Mouse (Mus musculus): ENCODE results near the gene Gm21974. TPM values are rescaled to one million over a fixed set of nuclear protein-coding genes. Genes with fewer than 3 reads are reported as not detected.
"Not testable (repeated sequence)": the region's sequence is repeated elsewhere in the genome, so short reads cannot be mapped to it uniquely, and the experiment has no call there.

Gene Gm21974
- polyA plus RNA-seq, 1 experiment from 2014 or later, result not detected

GRCm38 (mm10) chr7:127912190-127912871, 17.1 kb upstream of the Gm21974 start, which contains the start of gene Kat8:
Gene Kat8 (plus strand): TSS chr7:127912516.
- 1% methylated on average over 40 of the region's 40 CpGs for WGBS
- H3K36me3 ChIP-seq, result peaks cover 38% of the 10 kb centered on the region
- peak; percentile 95 for ATAC-seq (ENCODE audit: insufficient read depth, low FRiP score, low read depth)
- peak within 1 kb of the TSS; percentile 73 for H3K9ac ChIP-seq
- H3K9me3 ChIP-seq, result no peaks in the 10 kb centered on the region
- H3K27ac ChIP-seq, result peak within 1 kb of the TSS; percentile 90
- H3K4me2 ChIP-seq, result peak within 1 kb of the TSS; percentile 65
- H3K27me3 ChIP-seq (replicated peaks), result no peaks in the 10 kb centered on the region
- H3K4me1 ChIP-seq, result 0 out of 2 replicates have a peak, but pooled peaks cover 4% of the 10 kb centered on the region
- H3K4me3 ChIP-seq (replicated peaks), result peak within 1 kb of the TSS; percentile 81

- ATAC-seq (ENCODE audit: insufficient read depth, low FRiP score, low read depth), result no peak
- H3K27ac ChIP-seq, result no peak overlapping the region
- no peak overlapping the region for H3K9ac ChIP-seq
- WGBS, result 83% methylated on average over 4 of the region's 4 CpGs
- H3K36me3 ChIP-seq, result peaks cover 48% of the 10 kb centered on the region
- no peaks in the 10 kb centered on the region for H3K9me3 ChIP-seq
- H3K4me1 ChIP-seq, result peaks cover 11% of the 10 kb centered on the region; the same call in 1 of the 2 replicates
- no peaks in the 10 kb centered on the region for H3K27me3 ChIP-seq (replicated peaks)
- H3K4me2 ChIP-seq, result no peak overlapping the region
- H3K4me3 ChIP-seq (replicated peaks), result no peak overlapping the region
Observed at GRCm38 (mm10) chr7:127908656-127909055, 13.4 kb upstream of the Gm21974 start.

GRCm38 (mm10) chr7:127907939-127908338, 12.7 kb upstream of the Gm21974 start:
- peaks cover 48% of the 10 kb centered on the region for H3K36me3 ChIP-seq
- no peaks in the 10 kb centered on the region for H3K27me3 ChIP-seq (replicated peaks)
- H3K9me3 ChIP-seq, result no peaks in the 10 kb centered on the region
- no peak overlapping the region for H3K4me3 ChIP-seq (replicated peaks)
- H3K9ac ChIP-seq, result no peak overlapping the region
- H3K27ac ChIP-seq, result no peak overlapping the region
- WGBS, result 90% methylated on average over 12 of the region's 12 CpGs
- H3K4me1 ChIP-seq, result peaks cover 11% of the 10 kb centered on the region; the same call in 1 of the 2 replicates
- H3K4me2 ChIP-seq, result no peak overlapping the region
- ATAC-seq (ENCODE audit: insufficient read depth, low FRiP score, low read depth), result no peak

GRCm38 (mm10) chr7:127903971-127904796, 8.9 kb upstream of the Gm21974 start, which contains the start of gene Bckdk:
Gene Bckdk (plus strand): TSS chr7:127904082.
- Histone ChIP-seq H3K4me3 (replicated peaks) (peak within 1 kb of the TSS; percentile 84), H3K4me1 (peaks cover 8% of the 10 kb centered on the region; the same call in 1 of the 2 replicates), H3K27ac (peak within 1 kb of the TSS; percentile 89), H3K4me2 (peak within 1 kb of the TSS; percentile 74), H3K36me3 (peaks cover 41% of the 10 kb centered on the region), H3K27me3 (replicated peaks) (no peaks in the 10 kb centered on the region), H3K9ac (peak within 1 kb of the TSS; percentile 94), H3K9me3 (no peaks in the 10 kb centered on the region)
- peak; percentile 89 for ATAC-seq (ENCODE audit: insufficient read depth, low FRiP score, low read depth)
- WGBS, result 6% methylated on average over 38 of the region's 38 CpGs

GRCm38 (mm10) chr7:127901772-127902171, 6.5 kb upstream of the Gm21974 start:
- H3K9ac ChIP-seq, result no peak overlapping the region
- no peaks in the 10 kb centered on the region for H3K27me3 ChIP-seq (replicated peaks)
- H3K9me3 ChIP-seq, result no peaks in the 10 kb centered on the region
- ATAC-seq (ENCODE audit: insufficient read depth, low FRiP score, low read depth), result no peak
- H3K4me1 ChIP-seq, result peaks cover 8% of the 10 kb centered on the region; the same call in 1 of the 2 replicates
- H3K4me2 ChIP-seq, result no peak overlapping the region
- no peak overlapping the region for H3K27ac ChIP-seq
- no peak overlapping the region for H3K4me3 ChIP-seq (replicated peaks)
- peaks cover 17% of the 10 kb centered on the region for H3K36me3 ChIP-seq
- 85% methylated on average over 2 of the region's 2 CpGs for WGBS

- H3K4me2 ChIP-seq, result no peak overlapping the region
- 31% methylated on average over 7 of the region's 7 CpGs for WGBS
- H3K9ac ChIP-seq, result no peak overlapping the region
- H3K27ac ChIP-seq, result peak overlapping the region; percentile 71
- H3K27me3 ChIP-seq (replicated peaks), result no peaks in the 10 kb centered on the region
- no peaks in the 10 kb centered on the region for H3K9me3 ChIP-seq
- peaks cover under 1% of the 10 kb centered on the region; the same call in 1 of the 2 replicates for H3K36me3 ChIP-seq
- H3K4me1 ChIP-seq, result peaks cover 6% of the 10 kb centered on the region; the same call in 1 of the 2 replicates
- ATAC-seq (ENCODE audit: insufficient read depth, low FRiP score, low read depth), result no peak
- H3K4me3 ChIP-seq (replicated peaks), result no peak overlapping the region
Observed at GRCm38 (mm10) chr7:127899997-127900396, 4.7 kb upstream of the Gm21974 start.

GRCm38 (mm10) chr7:127898179-127898956, 3.1 kb upstream of the Gm21974 start:
- no peak for ATAC-seq (ENCODE audit: insufficient read depth, low FRiP score, low read depth)
- peak overlapping the region; percentile 71; the same call in 1 of the 2 replicates for H3K27ac ChIP-seq

GRCm38 (mm10) chr7:127897542-127897941, 2.3 kb upstream of the Gm21974 start:
- Histone ChIP-seq H3K4me2 (no peak overlapping the region), H3K4me3 (replicated peaks) (no peak overlapping the region), H3K27ac (no peak overlapping the region), H3K27me3 (replicated peaks) (no peaks in the 10 kb centered on the region), H3K9ac (no peak overlapping the region), H3K4me1 (peaks cover 12% of the 10 kb centered on the region), H3K9me3 (no peaks in the 10 kb centered on the region), H3K36me3 (peaks cover 13% of the 10 kb centered on the region)
- ATAC-seq (ENCODE audit: insufficient read depth, low FRiP score, low read depth), result no peak
- WGBS, result 88% methylated on average over 7 of the region's 7 CpGs

More at GRCm38 (mm10) chr7:127898179-127898956, 3.1 kb upstream of the Gm21974 start:
- 0 out of 2 replicates have a peak, but pooled peaks cover 6% of the 10 kb centered on the region for H3K36me3 ChIP-seq
- H3K4me1 ChIP-seq, result peaks cover 12% of the 10 kb centered on the region
- H3K27me3 ChIP-seq (replicated peaks), result no peaks in the 10 kb centered on the region
- 31% methylated on average over 10 of the region's 10 CpGs for WGBS
- H3K9me3 ChIP-seq, result no peaks in the 10 kb centered on the region
- no peak overlapping the region for H3K4me2 ChIP-seq
- no peak overlapping the region for H3K4me3 ChIP-seq (replicated peaks)
- H3K9ac ChIP-seq, result no peak overlapping the region

GRCm38 (mm10) chr7:127896384-127896783, 1.1 kb upstream of the Gm21974 start:
- Histone ChIP-seq H3K9ac (no peak overlapping the region), H3K36me3 (peaks cover 13% of the 10 kb centered on the region), H3K4me3 (replicated peaks) (no peak overlapping the region), H3K4me2 (no peak overlapping the region), H3K9me3 (no peaks in the 10 kb centered on the region), H3K4me1 (peaks cover 12% of the 10 kb centered on the region), H3K27ac (no peak overlapping the region), H3K27me3 (replicated peaks) (no peaks in the 10 kb centered on the region)
- no peak for ATAC-seq (ENCODE audit: insufficient read depth, low FRiP score, low read depth)
- 57% methylated on average over 13 of the region's 13 CpGs for WGBS

GRCm38 (mm10) chr7:127895891-127896290, 637 bp upstream of the Gm21974 start:
- ATAC-seq (ENCODE audit: insufficient read depth, low FRiP score, low read depth); H3K27me3 ChIP-seq (replicated peaks); H3K9me3 ChIP-seq; H3K9ac ChIP-seq: not testable (repeated sequence)
- H3K27ac ChIP-seq, result peak overlapping the region; percentile 22; the same call in 1 of the 2 replicates
- peaks cover 13% of the 10 kb centered on the region for H3K36me3 ChIP-seq
- peaks cover 12% of the 10 kb centered on the region for H3K4me1 ChIP-seq
- H3K4me2 ChIP-seq, result peak overlapping the region; percentile 85
- H3K4me3 ChIP-seq (replicated peaks), result peak overlapping the region; percentile 74
- 62% methylated on average over 7 of the region's 7 CpGs for WGBS

GRCm38 (mm10) chr7:127894480-127894879, 774 bp downstream of the Gm21974 start:
- WGBS, result 72% methylated on average over 5 of the region's 5 CpGs
- Histone ChIP-seq H3K9ac (peak overlapping the region; percentile 61; the same call in 1 of the 2 replicates), H3K9me3 (no peaks in the 10 kb centered on the region), H3K4me3 (replicated peaks) (peak overlapping the region; percentile 74), H3K36me3 (peaks cover 17% of the 10 kb centered on the region), H3K27me3 (replicated peaks) (no peaks in the 10 kb centered on the region), H3K27ac (peak overlapping the region; percentile 88; the same call in 1 of the 2 replicates), H3K4me2 (peak overlapping the region; percentile 85), H3K4me1 (peaks cover 12% of the 10 kb centered on the region)
- ATAC-seq (ENCODE audit: insufficient read depth, low FRiP score, low read depth), result no peak

Data from stomach, embryonic 15.5 days (tissue).